Mouse (Mus musculus) megakaryocyte progenitor cell, adult 5-6 weeks (primary cell): Measurements from ENCODE around the gene Cep126. TPM values are rescaled to one million over a fixed set of nuclear protein-coding genes. Genes with fewer than 3 reads are reported as not detected.

ENCODE experiments used
- total RNA-seq, 2 experiments: library from RNA; stranded (forward) in 1 of 2; stranded (reverse) in 1 of 2; fragments of 157-497, 149-512 nt in 1 of 2; fragments of 200-1000 nt in 1 of 2; gene quantifications; 2 replicates each; pipeline versions ENCODE4 v1.2.3 to v1.2.4; 2015 to 2017

Gene Cep126
- total RNA-seq, 2 experiments from 2014 or later: 0.37 to 2.1 TPM

Other genes starting within 250 kb of the Cep126 start
- gene Yap1, start 129.7 kb downstream of the Cep126 start, total RNA-seq (2015): not detected in 2 replicates
- not detected in 2 replicates for gene Yap1, start 129.7 kb downstream of the Cep126 start, total RNA-seq (2017)
- gene Cfap300, start 91.5 kb downstream of the Cep126 start, total RNA-seq (2015): 0.15 and 0.25 TPM in 2 replicates
- 0.34 and 0.62 TPM in 2 replicates for gene Cfap300, start 91.5 kb downstream of the Cep126 start, total RNA-seq (2017)